Mouse (Mus musculus): ENCODE results near the gene Kcnmb4. TPM values are rescaled to one million over a fixed set of nuclear protein-coding genes. Genes with fewer than 3 reads are reported as not detected.

The Kcnmb4 gene
- polyA plus RNA-seq, 1 experiment from 2014 or later, result 4.8 TPM

Other genes with a start within 250 kb of the Kcnmb4 start
- 4.0 and 4.2 TPM in 2 replicates for gene Ptprb, start 198.4 kb downstream of the Kcnmb4 start, polyA plus RNA-seq (2015; fragmentation: Nextera tagmentation; extraction: Ambion mirVana)
- 76.5 and 87.8 TPM in 2 replicates for gene Cnot2, start 107.6 kb upstream of the Kcnmb4 start, polyA plus RNA-seq (2015; fragmentation: Nextera tagmentation; extraction: Ambion mirVana)